Mouse (Mus musculus) heart, embryonic 10.5 days (tissue): ENCODE data around the gene Atp1b3. TPM values are rescaled to one million over a fixed set of nuclear protein-coding genes. Genes with fewer than 3 reads are reported as not detected.
"Not testable (repeated sequence)": the region's sequence is repeated elsewhere in the genome, so short reads cannot be mapped to it uniquely, and the experiment has no call there.

Experiments
- DNase-seq: peaks from one replicate; pipeline ENCODE4 v3.0.0-alpha.2; 2017; ENCODE audit warnings: low spot score
- H3K27ac ChIP-seq: fragments of 300-500 bp; sonication (generic); 2 replicates; pipeline ENCODE4 v1.5.1; 2016; ENCODE audit warnings: mild to moderate bottlenecking
- H3K27me3 ChIP-seq: fragments of 300-500 bp; sonication (generic); 2 replicates; pipeline ENCODE4 v1.6.1; 2016; ENCODE audit warnings: mild to moderate bottlenecking; ENCODE audit not compliant: poor library complexity, insufficient read depth, severe bottlenecking
- H3K36me3 ChIP-seq: fragments of 300-500 bp; sonication (generic); 2 replicates; pipeline ENCODE4 v1.6.1; 2016; ENCODE audit warnings: mild to moderate bottlenecking, moderate library complexity
- H3K4me1 ChIP-seq: fragments of 300-500 bp; sonication (generic); 2 replicates; pipeline ENCODE4 v1.6.1; 2016; ENCODE audit warnings: mild to moderate bottlenecking
- H3K4me3 ChIP-seq: fragments of 300-500 bp; sonication (generic); 2 replicates; pipeline ENCODE4 v1.5.1; 2016; ENCODE audit warnings: mild to moderate bottlenecking, moderate library complexity
- H3K9me3 ChIP-seq: fragments of 300-500 bp; sonication (generic); 2 replicates; pipeline ENCODE4 v1.6.1; 2016; ENCODE audit warnings: mild to moderate bottlenecking, moderate library complexity
- WGBS: fragments of 180-500 bp; shearing (Covaris S2); methylation state at CpG from one replicate; pipeline ENCODE4 v1.1.7; 2016; 5-methylcytosine and 5-hydroxymethylcytosine counted together
- polyA plus RNA-seq: library from polyadenylated mRNA; unstranded; fragments of >200 nt; fragmentation: Nextera tagmentation; extraction: Ambion mirVana; gene quantifications from 2 replicates; pipeline ENCODE4 v1.2.1, GENCODE M21; 2016

The Atp1b3 gene
- 163 TPM in 2 replicates for polyA plus RNA-seq

DNA sequence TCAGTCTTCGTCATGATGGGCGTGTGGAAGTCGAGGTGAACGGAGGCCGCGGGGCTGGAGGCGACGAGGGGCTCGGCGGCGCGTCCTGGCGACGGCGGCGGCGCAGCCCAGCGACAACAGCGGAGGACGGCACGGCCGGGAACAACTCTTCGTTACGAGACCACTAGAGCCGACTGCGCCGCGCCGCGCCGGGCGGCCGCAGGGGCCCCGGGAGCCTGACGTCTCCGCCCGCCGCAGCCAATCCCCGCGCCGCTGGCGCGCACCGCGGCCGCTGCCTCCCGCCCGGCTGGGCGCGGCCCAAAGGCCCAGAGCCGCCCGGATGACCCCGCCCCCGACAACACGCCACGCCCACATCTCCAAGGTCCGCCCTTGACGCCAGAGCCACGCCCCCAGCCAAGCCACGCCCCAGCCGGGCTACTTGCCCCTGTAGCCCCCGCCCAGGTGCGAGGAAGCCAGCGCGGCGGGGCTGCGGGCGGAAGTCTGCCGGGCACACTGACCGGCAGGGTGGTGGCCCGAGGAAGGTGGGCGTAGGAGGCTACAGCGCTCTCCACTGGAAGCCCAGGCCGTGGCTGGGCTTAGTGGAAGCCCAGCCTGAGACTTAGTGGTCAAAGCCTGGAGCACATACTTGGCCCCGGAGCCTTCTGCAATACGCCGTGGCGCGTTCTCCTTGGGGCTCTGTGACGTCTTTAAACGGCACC is at the start of gene Atp1b3:
Gene Atp1b3, minus strand, starts transcription at position 302 of the 698 bp plus-strand sequence.
- no peaks in the 10 kb centered on the region for H3K27me3 ChIP-seq
- H3K27ac ChIP-seq: peak within 1 kb of the TSS; percentile 94
- peak; percentile 99 for DNase-seq
- no peaks in the 10 kb centered on the region for H3K9me3 ChIP-seq
- H3K36me3 ChIP-seq: no peaks in the 10 kb centered on the region
- H3K4me1 ChIP-seq: peaks cover 21% of the 10 kb centered on the region
- 1% methylated on average over 54 of the region's 81 CpGs for WGBS
- H3K4me3 ChIP-seq: peak within 1 kb of the TSS; percentile 89

DNA sequence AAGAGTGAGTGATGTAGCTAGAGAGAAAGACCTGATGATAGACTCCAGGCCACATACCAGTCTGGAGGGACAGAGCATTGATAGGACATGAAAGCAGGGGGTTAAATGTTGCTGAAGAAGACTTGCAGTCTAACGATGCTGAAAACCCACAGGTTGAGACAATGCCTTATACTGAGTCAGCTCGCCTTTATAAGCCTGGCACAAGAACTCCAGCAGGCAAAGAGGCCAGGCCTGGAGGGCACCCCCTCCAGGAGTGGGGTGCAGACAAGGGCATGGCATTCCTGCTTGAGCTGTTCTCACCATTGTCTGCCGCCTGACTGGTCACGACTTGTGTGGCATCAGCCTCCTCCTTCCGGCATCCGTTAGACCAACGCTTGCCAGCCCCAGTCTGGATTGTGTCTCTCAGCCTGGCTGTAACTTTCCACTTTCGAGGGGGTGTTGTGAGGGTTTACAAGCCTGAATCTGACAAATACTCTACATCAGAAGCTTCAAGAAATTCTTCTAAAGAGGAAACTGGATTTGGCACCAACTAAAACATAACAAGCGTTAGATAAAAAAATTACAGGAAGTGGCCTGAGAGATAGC is 48.7 kb upstream of the Atp1b3 start:
- peak; percentile 75 for DNase-seq
- Histone ChIP-seq H3K4me3 (no peak overlapping the region), H3K27ac (no peak overlapping the region)

DNA sequence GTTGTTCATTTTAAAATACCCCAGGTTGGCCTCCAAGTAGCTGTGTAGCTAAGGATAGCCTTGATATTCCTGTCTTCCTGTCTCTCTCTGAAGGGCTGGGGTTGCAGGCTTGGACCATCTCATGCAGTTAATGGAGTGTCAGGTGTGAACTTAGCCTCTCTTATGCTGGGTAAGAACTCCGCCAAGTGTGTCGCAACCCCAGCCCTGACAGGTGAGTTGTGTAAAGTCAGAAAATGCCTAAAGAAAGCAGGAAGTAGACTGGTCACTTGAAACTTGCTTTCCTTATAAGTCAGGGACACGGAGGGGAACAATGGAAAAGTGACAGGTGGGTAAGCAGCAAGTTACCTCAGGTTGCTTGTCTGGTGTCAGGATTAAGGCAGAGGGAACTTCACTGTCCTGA is 40.1 kb upstream of the Atp1b3 start:
- DNase-seq: no peak
- no peaks in the 10 kb centered on the region for H3K27me3 ChIP-seq
- no peaks in the 10 kb centered on the region for H3K9me3 ChIP-seq
- H3K27ac ChIP-seq: no peak overlapping the region
- H3K4me3 ChIP-seq: no peak overlapping the region
- H3K36me3 ChIP-seq: no peaks in the 10 kb centered on the region
- peaks cover 7% of the 10 kb centered on the region for H3K4me1 ChIP-seq
- 83% methylated on average over 3 of the region's 3 CpGs for WGBS

More for the DNA sequence above, 48.7 kb upstream of the Atp1b3 start:
- Histone ChIP-seq H3K4me1 (peaks cover 8% of the 10 kb centered on the region; the same call in 1 of the 2 replicates), H3K27me3 (no peaks in the 10 kb centered on the region), H3K9me3 (no peaks in the 10 kb centered on the region), H3K36me3 (no peaks in the 10 kb centered on the region)
- WGBS: 58% methylated on average over 9 of the region's 9 CpGs

DNA sequence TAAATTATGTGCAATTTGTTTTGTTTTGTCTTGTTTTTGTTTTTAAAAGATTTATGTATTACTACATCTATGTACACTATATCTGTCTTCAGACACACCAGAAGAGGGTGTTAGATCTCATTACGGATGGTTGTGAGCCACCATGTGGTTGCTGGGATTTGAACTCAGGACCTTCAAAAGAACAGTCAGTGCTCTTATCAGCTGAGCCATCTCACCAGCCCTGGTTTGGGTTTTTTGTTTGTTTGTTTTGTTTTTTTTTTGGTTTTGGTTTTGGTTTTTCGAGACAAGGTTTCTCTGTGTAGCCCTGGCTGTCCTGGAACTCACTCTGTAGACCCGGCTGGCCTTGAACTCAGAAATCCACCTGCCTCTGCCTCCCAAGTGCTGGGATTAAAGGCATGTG is 35.7 kb upstream of the Atp1b3 start:
- WGBS: 93% methylated on average over 3 of the region's 3 CpGs

DNA sequence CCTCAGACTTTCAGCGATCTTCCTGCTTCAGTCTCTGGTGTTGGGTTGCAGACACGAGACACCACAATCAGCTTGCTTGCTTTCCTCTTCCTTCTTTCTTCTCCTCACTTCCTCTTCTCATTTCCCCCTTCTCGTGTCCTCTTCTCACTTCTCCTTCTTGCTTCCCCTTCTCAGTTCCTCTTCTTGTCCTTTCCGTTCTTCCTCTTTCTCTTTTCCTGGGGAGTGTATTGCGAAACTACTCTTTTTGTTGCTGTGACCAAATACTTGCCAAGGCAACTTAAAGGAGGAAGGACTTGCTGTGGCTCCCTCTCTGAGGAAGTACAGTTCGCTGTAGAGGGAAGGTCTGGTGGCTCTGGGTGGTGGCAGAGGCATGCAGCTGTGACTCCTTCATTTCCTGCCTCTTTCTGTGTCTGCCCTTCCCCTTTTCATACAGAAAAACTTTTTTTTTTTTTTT is 35.2 kb upstream of the Atp1b3 start:
- Histone ChIP-seq H3K27ac (peak overlapping the region; percentile 74), H3K4me1 (peaks cover 50% of the 10 kb centered on the region), H3K27me3 (no peaks in the 10 kb centered on the region), H3K9me3 (no peaks in the 10 kb centered on the region), H3K36me3 (no peaks in the 10 kb centered on the region), H3K4me3 (no peak overlapping the region)
- WGBS: 53% methylated on average over 6 of the region's 6 CpGs
- DNase-seq: no peak

More for the DNA sequence above, 35.7 kb upstream of the Atp1b3 start:
- not testable (repeated sequence) for H3K36me3 ChIP-seq, H3K27ac ChIP-seq, H3K27me3 ChIP-seq, H3K9me3 ChIP-seq, H3K4me3 ChIP-seq, DNase-seq
- peaks cover 45% of the 10 kb centered on the region for H3K4me1 ChIP-seq

DNA sequence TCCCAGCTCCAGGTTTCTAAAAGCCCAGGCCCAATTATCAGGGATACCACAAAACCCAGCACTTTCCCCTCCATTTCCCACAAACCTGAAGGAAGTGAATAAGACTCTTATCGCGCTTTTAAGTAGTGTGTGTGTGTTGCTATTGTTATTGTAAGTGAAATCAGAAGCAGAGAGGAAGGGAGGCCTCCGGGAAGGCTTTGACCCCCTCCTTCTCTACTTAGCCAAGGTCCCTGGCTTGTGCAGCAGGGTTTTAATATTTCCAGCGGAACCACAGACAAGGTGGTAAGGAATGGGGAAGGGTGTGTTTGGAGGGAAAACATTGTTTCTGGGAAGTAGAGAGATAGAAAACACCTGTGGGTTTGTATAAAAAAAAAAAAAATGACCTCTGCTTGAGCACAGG is 34.4 kb upstream of the Atp1b3 start:
- DNase-seq: no peak
- 27% methylated on average over 4 of the region's 4 CpGs for WGBS
- no peak overlapping the region for H3K4me3 ChIP-seq
- no peaks in the 10 kb centered on the region for H3K27me3 ChIP-seq
- H3K36me3 ChIP-seq: no peaks in the 10 kb centered on the region
- H3K27ac ChIP-seq: peak overlapping the region; percentile 74
- H3K4me1 ChIP-seq: peaks cover 54% of the 10 kb centered on the region
- H3K9me3 ChIP-seq: no peaks in the 10 kb centered on the region

DNA sequence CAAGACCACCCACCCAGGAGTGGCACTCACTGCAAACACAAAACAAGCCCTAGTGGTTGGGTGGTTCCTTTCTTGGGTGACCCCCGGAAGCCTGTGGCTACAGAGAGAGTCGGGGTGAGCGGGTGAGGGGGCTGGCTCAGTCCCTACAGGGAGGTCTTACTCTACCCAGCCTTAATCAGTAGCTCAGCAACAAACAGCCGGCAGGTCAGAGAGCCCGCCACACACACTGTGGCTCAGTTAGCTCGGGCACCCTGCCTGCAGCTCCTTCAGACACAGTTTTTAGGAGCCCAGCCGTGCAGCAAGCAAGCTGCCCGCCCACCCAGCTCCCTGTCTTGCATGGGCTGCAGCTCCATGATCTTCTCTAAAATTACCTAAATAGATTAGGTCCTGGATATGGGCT is 33.9 kb upstream of the Atp1b3 start:
- no peaks in the 10 kb centered on the region for H3K9me3 ChIP-seq
- no peaks in the 10 kb centered on the region for H3K36me3 ChIP-seq
- H3K4me1 ChIP-seq: peaks cover 59% of the 10 kb centered on the region
- H3K27me3 ChIP-seq: no peaks in the 10 kb centered on the region
- H3K4me3 ChIP-seq: no peak overlapping the region
- WGBS: 29% methylated on average over 8 of the region's 8 CpGs
- peak overlapping the region; percentile 74 for H3K27ac ChIP-seq
- DNase-seq: peak; percentile 76

DNA sequence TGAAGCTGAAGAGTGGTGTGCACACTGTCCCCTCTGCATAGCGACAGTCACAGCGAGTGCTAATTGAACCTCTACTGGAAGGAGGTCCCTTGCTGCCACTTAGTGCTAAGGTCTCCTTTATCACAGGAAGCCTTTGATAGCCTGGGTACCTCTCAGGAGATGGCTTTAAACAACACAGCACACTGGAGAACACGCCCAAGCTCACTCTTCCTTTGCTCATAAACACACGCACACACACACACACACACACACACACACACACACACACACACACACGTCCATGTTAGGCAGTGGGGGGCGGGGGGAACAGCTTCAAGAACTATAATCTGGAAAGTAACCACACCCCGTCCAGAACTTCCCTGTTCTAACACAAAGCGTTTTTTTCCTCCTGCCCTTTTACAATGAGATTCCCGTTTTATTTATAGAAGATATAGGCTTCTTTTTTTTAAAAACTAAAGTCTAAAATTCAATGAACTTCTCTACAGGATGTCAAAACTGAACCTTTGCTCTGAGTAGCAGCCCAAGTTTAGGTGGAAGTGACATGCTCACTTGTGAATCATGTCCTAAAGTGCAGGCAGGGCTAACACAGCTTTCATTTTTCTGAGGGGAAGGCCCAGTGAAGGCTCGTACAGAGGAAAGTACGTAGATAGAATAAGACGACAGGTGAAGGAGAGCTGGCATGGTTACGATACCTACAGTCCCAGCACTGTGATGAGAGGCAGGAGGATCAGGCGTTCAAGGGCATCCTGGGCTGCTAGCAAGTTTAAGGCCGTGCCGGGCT is 30.9 kb upstream of the Atp1b3 start:
- H3K27ac ChIP-seq: peak overlapping the region; percentile 31; the same call in 1 of the 2 replicates

DNA sequence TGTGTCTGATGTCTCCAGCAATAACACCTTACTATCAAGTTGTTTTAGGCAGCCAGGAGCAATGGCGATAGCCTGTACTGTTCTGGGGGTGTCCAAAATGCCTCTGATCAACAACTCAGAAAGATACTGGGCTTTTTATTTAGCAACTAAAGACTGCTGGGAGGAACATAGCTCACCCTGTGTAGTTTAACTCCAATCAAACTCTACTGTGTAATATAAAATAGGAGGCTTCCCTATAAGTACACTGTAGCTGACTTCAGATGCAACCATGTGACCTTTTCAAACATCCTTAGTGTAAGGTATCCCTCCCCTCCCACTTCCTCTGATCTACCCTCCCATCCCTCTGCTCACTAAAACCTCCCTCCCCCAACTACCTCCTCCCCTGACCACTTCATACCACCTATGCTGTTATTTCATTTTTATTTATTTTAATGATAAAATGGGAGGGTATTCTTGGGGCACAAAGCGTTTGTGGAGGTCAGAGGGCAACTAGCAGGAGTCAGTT is 29.5 kb upstream of the Atp1b3 start:
- Histone ChIP-seq H3K36me3 (no peaks in the 10 kb centered on the region), H3K9me3 (no peaks in the 10 kb centered on the region), H3K27ac (peak overlapping the region; percentile 53; the same call in 1 of the 2 replicates), H3K4me1 (peaks cover 59% of the 10 kb centered on the region), H3K4me3 (no peak overlapping the region), H3K27me3 (no peaks in the 10 kb centered on the region)
- DNase-seq: no peak
- WGBS: 72% methylated on average over 2 of the region's 2 CpGs

More for the DNA sequence above, 30.9 kb upstream of the Atp1b3 start:
- 50% methylated on average over 16 of the region's 16 CpGs for WGBS
- peak; percentile 80 for DNase-seq
- H3K4me3 ChIP-seq: no peak overlapping the region
- no peaks in the 10 kb centered on the region for H3K27me3 ChIP-seq
- H3K9me3 ChIP-seq: no peaks in the 10 kb centered on the region
- H3K36me3 ChIP-seq: no peaks in the 10 kb centered on the region
- H3K4me1 ChIP-seq: peaks cover 60% of the 10 kb centered on the region

DNA sequence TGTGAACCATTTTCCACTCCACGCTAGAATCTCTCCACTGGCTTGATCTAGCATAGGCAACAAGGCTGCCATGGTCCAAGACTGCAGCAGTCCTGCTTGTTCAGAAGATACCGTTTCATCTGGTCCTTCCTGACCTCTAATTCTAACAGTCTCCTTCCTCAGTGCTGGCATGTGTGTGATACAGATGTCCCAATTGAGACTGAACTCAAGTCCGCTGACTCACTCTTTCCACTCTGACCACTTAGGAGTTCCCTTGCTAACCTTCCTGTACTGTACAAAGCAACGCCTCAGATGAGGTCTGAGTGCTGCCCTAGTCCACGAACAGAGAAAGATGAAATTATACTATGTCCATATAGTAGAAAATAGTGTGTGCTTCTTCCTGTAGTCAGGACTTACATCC is 28.9 kb upstream of the Atp1b3 start:
- Histone ChIP-seq H3K27me3 (no peaks in the 10 kb centered on the region), H3K36me3 (no peaks in the 10 kb centered on the region), H3K9me3 (no peaks in the 10 kb centered on the region), H3K4me3 (no peak overlapping the region), H3K4me1 (peaks cover 52% of the 10 kb centered on the region), H3K27ac (no peak overlapping the region)
- no peak for DNase-seq
- 58% methylated on average over 5 of the region's 5 CpGs for WGBS

DNA sequence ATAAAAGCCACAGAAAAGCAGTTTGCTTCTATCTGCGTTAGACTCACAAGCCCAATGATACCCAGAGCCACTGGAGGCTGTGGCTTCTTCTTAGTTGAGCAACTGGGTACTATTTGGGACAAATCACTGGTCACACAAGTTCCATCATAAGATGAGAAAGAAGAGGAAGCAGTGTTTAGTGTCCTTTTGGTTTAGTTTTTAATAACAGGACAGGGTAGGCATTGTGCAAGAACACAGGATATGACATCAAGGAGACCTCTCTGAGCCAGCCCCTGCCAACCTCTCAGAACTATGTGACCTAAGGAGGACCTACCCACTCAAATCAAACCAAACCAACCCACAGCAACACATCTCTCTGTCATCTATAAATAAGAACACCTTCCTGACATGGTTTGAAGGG is 27.7 kb upstream of the Atp1b3 start:
- Histone ChIP-seq H3K9me3 (no peaks in the 10 kb centered on the region), H3K36me3 (no peaks in the 10 kb centered on the region), H3K27me3 (no peaks in the 10 kb centered on the region), H3K4me3 (no peak overlapping the region), H3K4me1 (peaks cover 42% of the 10 kb centered on the region), H3K27ac (no peak overlapping the region)
- no peak for DNase-seq
- 90% methylated on average over 1 of the region's 1 CpGs for WGBS

DNA sequence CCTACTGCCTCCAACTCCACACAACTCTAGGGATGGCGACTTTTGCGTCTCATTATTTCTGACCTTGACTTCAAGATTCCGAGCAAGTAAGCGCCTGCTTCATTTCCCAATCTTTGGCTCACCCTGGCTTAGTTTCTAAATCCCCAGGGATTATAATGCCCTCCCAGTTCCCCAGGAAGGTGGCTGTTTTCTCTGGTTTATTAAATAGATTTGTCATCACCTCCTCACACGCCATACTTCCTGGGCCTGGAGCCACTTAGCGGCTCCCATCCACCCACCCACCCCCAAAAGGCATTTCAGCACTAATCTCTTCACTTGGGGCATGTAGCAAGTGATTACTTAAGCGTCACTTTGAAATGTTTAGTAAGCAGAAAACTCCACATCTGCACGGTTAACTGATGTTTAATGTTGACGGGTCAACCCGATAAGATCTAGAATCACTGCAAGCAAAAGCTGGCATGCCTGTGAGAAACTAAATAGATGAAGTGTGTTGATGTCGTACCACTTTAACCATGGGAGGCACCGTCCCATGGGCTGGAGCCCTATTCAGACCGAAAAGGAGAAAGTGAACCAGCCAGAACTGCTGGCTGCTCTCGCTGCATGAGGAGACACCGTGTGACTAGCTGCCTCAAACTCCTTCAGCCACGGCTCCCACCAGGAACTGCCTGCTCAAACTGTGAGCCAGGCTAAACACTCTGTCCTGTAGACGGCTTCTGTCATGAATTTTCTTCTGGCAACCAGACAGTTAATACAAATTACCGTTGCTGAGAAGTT is 19.7 kb upstream of the Atp1b3 start:
- Histone ChIP-seq H3K4me1 (peaks cover 39% of the 10 kb centered on the region), H3K9me3 (no peaks in the 10 kb centered on the region), H3K27ac (no peak overlapping the region), H3K27me3 (no peaks in the 10 kb centered on the region), H3K4me3 (peak overlapping the region; percentile 0; the same call in 1 of the 2 replicates), H3K36me3 (no peaks in the 10 kb centered on the region)
- DNase-seq: no peak
- 46% methylated on average over 18 of the region's 18 CpGs for WGBS
